Mouse (Mus musculus): ENCODE results near the gene Ccm2l.

GRCm38 (mm10) chr2:153115679-153116081 lies 49.9 kb downstream of the Ccm2l start:
- TF ChIP-seq CTCF (IDR thresholded peaks at IDR 0.05; ENCODE audit: borderline replicate concordance, extremely low read depth, insufficient read depth, insufficient read length): no peak
- TF ChIP-seq POLR2A (IDR thresholded peaks at IDR 0.05; ENCODE audit: borderline replicate concordance, extremely low read depth, insufficient read depth, insufficient read length, poor library complexity, severe bottlenecking): no peak

All from brain, embryonic 14.5 days (tissue).